Mouse (Mus musculus) forebrain, embryonic 13.5 days (tissue): Measurements from ENCODE around the gene Car5a. TPM values are rescaled to one million over a fixed set of nuclear protein-coding genes. Genes with fewer than 3 reads are reported as not detected.

ENCODE experiments used
- ATAC-seq: fragments of 200-750 bp; cut with Nextera tagmentation; 2 replicates; pipeline ENCODE4 v1.8.0; 2017
- H3K27ac ChIP-seq: fragments of 300-500 bp; sonication (generic); 2 replicates; pipeline ENCODE4 v1.5.1; 2015; ENCODE audit warnings: inconsistent platforms, mild to moderate bottlenecking, moderate library complexity
- H3K27me3 ChIP-seq: fragments of 300-500 bp; sonication (generic); 2 replicates; pipeline ENCODE4 v1.6.1; 2015; ENCODE audit warnings: mild to moderate bottlenecking, inconsistent platforms
- H3K36me3 ChIP-seq: fragments of 300-500 bp; sonication (generic); 2 replicates; pipeline ENCODE4 v1.6.1; 2015; ENCODE audit warnings: mild to moderate bottlenecking, inconsistent platforms; ENCODE audit not compliant: poor library complexity, severe bottlenecking
- H3K4me1 ChIP-seq: fragments of 300-500 bp; sonication (generic); 2 replicates; pipeline ENCODE4 v1.6.1; 2015; ENCODE audit warnings: inconsistent platforms
- H3K4me2 ChIP-seq: fragments of 300-500 bp; sonication (generic); 2 replicates; pipeline ENCODE4 v1.6.1; 2015; ENCODE audit warnings: inconsistent platforms, mild to moderate bottlenecking, moderate library complexity
- H3K4me3 ChIP-seq: fragments of 300-500 bp; sonication (generic); 2 replicates; pipeline ENCODE4 v1.5.1; 2015; ENCODE audit warnings: mild to moderate bottlenecking, inconsistent platforms
- H3K9ac ChIP-seq: fragments of 300-500 bp; sonication (generic); 2 replicates; pipeline ENCODE4 v1.6.1; 2015; ENCODE audit warnings: mild to moderate bottlenecking, inconsistent platforms
- H3K9me3 ChIP-seq: fragments of 300-500 bp; sonication (generic); replicated peaks from 2 replicates; pipeline ENCODE4 v1.6.1; 2016; ENCODE audit warnings: inconsistent platforms
- WGBS: fragments of 180-500 bp; shearing (Covaris S2); methylation state at CpG from one replicate; pipeline ENCODE4 v1.1.7; 2015; 5-methylcytosine and 5-hydroxymethylcytosine counted together
- polyA plus RNA-seq: library from polyadenylated mRNA; unstranded; fragments of >200 nt; fragmentation: Nextera tagmentation; extraction: Ambion mirVana; gene quantifications from 2 replicates; pipeline ENCODE4 v1.2.1, GENCODE M21; 2015

Car5a gene
- polyA plus RNA-seq, 1 experiment from 2014 or later, result not detected

DNA sequence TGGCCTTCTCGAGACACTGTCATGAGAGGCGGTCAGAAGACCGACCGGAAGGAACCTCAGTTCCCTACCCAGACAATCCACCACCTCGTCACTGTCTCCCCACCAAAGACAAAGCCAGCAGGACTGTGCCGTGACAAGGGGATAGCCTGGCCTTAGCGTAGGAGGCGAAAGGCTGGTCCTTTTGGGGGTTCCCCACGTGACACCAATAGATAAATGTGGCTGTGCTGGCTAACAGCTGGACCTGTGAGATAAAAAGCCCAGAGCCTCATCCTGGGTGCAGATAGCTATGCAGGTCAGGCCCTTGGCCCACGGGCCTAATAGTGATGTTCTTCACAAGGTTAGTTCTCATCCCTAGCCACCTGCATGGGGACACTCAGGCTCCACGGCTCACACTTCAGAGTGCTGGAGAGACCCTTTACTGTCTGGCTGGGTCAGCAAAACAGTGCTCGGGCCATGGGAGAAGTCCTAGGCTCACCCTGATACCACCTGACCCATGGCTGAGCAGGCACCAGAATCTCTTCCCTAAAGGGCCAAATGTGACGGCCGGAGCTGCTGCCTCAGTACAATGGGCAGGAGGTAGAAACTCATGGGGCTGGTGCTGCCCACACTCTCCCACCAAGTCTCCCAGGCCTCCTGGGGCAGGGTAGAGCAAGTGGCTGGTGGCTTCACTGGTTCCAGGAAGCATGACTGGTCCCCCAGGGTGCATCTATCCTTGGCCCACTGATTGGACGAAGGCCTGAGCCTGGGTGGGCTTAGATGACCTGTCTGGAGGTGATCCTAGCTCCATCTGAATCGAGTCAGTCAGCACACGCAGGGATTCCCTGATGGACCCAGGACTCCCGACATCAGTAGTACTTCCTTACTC lies 45.3 kb downstream of the Car5a start:
- no peak for ATAC-seq
- 57% methylated on average over 18 of the region's 18 CpGs for WGBS
- Histone ChIP-seq H3K9me3 (no peaks in the 10 kb centered on the region), H3K9ac (0 out of 2 replicates have a peak overlapping the region, but pooled peaks have one; percentile 58), H3K27me3 (no peaks in the 10 kb centered on the region), H3K4me2 (peak overlapping the region; percentile 7; the same call in 1 of the 2 replicates), H3K4me3 (no peak overlapping the region), H3K4me1 (peaks cover 60% of the 10 kb centered on the region), H3K36me3 (peaks cover 8% of the 10 kb centered on the region; the same call in 1 of the 2 replicates), H3K27ac (peak overlapping the region; percentile 97; the same call in 1 of the 2 replicates)

DNA sequence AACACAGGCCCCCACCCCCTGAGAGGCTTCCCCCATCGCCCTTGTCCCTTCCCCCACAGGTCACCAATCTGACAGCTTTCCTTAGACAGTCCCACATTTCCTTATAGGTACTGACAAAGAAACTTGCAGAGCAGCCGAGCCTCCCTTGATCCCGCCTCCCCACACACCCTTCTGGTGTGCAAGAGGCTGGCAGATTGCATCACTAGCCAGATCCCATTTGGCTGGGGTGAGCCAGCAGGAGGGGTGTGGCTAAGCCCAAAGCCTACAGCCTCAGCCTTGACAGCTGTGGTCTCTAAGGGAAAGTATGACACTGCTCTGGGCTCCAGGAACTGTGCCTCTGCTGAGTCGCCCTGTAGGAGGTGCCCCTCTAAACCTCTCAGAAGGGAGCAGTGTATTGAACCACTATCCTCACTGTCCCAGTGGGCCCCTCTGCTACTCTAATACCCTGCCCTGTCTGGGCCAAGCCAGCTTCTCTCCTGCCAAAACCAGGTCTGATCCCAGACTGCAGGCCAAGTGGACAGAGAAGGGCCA lies 46.2 kb downstream of the Car5a start:
- Histone ChIP-seq H3K4me2 (peak overlapping the region; percentile 49), H3K36me3 (peaks cover 12% of the 10 kb centered on the region; the same call in 1 of the 2 replicates), H3K4me1 (peaks cover 51% of the 10 kb centered on the region), H3K9me3 (no peaks in the 10 kb centered on the region), H3K27me3 (no peaks in the 10 kb centered on the region), H3K4me3 (no peak overlapping the region), H3K9ac (peak overlapping the region; percentile 58), H3K27ac (peak overlapping the region; percentile 97)
- peak; percentile 94 for ATAC-seq
- WGBS, result 2% methylated on average over 4 of the region's 4 CpGs

- H3K4me1 ChIP-seq, result peaks cover 51% of the 10 kb centered on the region
- 8% methylated on average over 7 of the region's 7 CpGs for WGBS
- peak overlapping the region; percentile 58 for H3K9ac ChIP-seq
- H3K27ac ChIP-seq, result peak overlapping the region; percentile 97
- no peaks in the 10 kb centered on the region for H3K9me3 ChIP-seq
- H3K27me3 ChIP-seq, result no peaks in the 10 kb centered on the region
- H3K36me3 ChIP-seq, result peaks cover 12% of the 10 kb centered on the region
- ATAC-seq, result peak; percentile 63
- H3K4me3 ChIP-seq, result no peak overlapping the region
- H3K4me2 ChIP-seq, result peak overlapping the region; percentile 49
Measured at GRCm38 (mm10) chr8:121897871-121898381, 46.8 kb downstream of the Car5a start.

DNA sequence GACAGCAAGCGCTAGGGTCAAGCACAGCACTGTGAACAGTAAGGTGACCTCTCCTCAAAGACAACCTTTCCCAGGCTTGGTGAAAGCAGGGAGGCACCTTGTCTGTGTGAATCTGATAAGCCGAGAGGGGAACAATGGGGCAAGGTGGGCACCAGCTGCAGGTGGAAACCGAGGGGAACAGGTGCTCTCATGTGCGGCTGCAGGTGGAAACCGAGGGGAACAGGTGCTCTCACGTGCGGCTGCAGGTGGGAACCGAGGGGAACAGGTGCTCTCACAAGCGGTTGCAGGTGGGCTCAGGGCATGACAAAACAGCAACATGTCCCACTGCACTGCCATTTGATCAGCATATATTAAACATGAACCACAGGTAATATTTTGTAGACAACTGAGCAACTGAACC lies 47.5 kb downstream of the Car5a start:
- no peak for ATAC-seq
- Histone ChIP-seq H3K36me3 (peaks cover 12% of the 10 kb centered on the region), H3K9me3 (no peaks in the 10 kb centered on the region), H3K27me3 (no peaks in the 10 kb centered on the region), H3K9ac (0 out of 2 replicates have a peak overlapping the region, but pooled peaks have one; percentile 58), H3K4me3 (no peak overlapping the region), H3K27ac (peak overlapping the region; percentile 97), H3K4me2 (no peak overlapping the region), H3K4me1 (peaks cover 48% of the 10 kb centered on the region)
- WGBS, result 89% methylated on average over 9 of the region's 9 CpGs

DNA sequence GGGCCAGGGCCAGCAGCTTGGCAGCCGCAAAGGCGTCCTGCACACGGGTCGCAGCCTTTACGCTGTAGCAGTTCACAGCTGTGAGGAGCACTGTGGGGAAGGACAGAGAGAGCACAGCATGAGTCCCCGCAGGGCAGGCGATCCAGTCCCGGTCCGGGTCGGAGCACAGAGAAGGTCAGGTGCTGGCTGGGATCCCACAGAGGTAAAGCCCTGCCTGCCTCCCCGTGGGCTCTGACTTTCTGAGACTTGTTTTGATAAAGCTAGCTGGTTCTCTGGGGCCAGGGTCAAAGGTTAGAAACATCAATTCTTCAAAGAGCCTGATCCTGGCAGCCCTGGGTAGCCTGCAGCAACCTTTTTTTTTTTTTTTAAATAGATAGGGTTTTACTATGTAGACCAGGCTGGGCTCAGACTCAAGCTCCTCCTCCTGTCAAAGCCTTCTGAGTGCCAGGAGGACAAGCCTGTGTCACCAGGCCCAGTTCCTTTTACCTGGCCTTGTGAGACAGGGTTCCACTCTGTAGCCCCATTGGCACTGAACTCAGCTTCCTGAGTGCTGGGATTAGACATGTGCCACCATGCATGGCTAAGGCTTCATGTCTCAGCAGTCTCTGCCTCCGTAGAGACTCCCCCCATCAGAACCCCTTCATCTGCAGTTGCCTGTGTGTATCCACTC lies 48.1 kb downstream of the Car5a start:
- Histone ChIP-seq H3K4me3 (no peak overlapping the region), H3K4me1 (peaks cover 42% of the 10 kb centered on the region), H3K4me2 (no peak overlapping the region), H3K36me3 (peaks cover 12% of the 10 kb centered on the region), H3K9ac (no peak overlapping the region), H3K9me3 (no peaks in the 10 kb centered on the region), H3K27me3 (no peaks in the 10 kb centered on the region), H3K27ac (peak overlapping the region; percentile 97; the same call in 1 of the 2 replicates)
- WGBS, result 42% methylated on average over 12 of the region's 12 CpGs
- no peak for ATAC-seq

- H3K9ac ChIP-seq, result no peak overlapping the region
- H3K4me3 ChIP-seq, result no peak overlapping the region
- 74% methylated on average over 7 of the region's 7 CpGs for WGBS
- no peaks in the 10 kb centered on the region for H3K27me3 ChIP-seq
- H3K4me2 ChIP-seq, result no peak overlapping the region
- no peak for ATAC-seq
- no peak overlapping the region for H3K27ac ChIP-seq
- peaks cover 12% of the 10 kb centered on the region for H3K36me3 ChIP-seq
- peaks cover 41% of the 10 kb centered on the region for H3K4me1 ChIP-seq
- no peaks in the 10 kb centered on the region for H3K9me3 ChIP-seq
Measured at GRCm38 (mm10) chr8:121895910-121896309, 48.8 kb downstream of the Car5a start.

DNA sequence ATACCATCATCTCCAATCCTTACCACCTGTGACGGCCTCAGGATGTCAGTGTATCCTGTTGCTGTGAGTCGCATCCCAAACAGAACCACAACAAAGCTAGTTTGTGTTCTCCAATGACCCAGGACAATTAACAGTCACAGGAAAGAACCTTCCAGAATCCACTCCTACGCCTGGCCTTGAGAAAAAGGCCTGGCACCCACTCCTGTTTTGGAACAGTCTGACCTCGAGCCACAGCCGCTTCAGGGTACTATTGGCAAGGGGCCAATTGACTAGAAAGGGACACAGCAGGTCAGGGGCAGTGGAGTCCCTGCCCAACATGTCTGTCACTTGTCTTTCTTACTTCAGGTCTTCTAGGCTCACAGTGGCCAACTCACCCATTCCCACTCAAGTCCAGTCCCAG lies 51.8 kb downstream of the Car5a start:
- peaks cover 21% of the 10 kb centered on the region for H3K4me1 ChIP-seq
- no peaks in the 10 kb centered on the region for H3K27me3 ChIP-seq

DNA sequence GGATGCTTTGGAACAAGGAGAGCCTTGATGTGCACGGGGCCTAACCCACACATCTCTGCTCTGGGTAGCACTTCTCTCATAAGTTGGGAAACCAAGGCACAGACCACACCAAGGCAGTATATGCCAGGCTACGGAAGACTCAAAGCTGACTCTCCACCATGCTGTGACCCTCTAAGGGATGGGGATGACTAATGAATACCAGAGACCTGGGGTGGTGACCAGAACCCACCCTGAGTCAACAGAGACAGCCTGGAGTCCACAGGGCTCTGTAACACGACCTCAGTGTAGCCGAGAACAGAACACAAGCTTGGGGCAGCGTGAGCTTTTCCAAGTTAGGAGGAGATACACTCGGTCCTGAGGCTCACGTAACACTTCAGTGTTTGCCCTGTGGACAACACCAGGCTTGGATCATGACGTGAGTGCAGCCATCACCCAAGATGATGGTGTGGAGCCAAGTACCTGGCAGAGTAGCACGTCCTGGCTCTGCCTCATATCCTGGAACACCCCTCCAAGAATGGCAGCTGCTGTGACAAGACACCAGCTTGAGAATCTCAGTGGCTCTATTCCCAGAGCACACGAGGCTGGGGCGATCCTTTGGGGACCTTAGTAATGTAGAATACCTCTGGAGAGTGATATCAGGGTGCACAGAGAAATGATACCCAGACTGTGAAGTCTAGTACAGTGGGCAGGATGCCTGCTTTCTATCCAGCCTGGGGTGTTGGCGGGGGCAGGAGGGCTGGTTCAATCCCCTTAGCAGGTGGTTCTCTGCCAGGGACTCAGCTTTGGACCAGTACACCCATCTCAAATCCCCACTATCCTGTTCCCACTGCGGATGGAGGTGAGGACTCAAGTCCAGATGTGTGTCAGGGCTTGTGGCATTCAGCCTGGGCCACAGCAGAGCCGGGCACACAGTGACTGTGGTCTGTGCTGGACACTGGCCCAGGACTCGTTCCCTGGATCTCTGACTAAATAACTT lies 54.6 kb downstream of the Car5a start:
- Histone ChIP-seq H3K9ac (no peak overlapping the region), H3K4me3 (no peak overlapping the region), H3K4me2 (no peak overlapping the region), H3K36me3 (peaks cover 45% of the 10 kb centered on the region), H3K27ac (no peak overlapping the region), H3K27me3 (no peaks in the 10 kb centered on the region), H3K9me3 (no peaks in the 10 kb centered on the region), H3K4me1 (no peaks in the 10 kb centered on the region)
- no peak for ATAC-seq
- WGBS, result 87% methylated on average over 15 of the region's 15 CpGs

More for the DNA sequence above, 51.8 kb downstream of the Car5a start:
- H3K9me3 ChIP-seq, result no peaks in the 10 kb centered on the region
- H3K9ac ChIP-seq, result no peak overlapping the region
- no peak overlapping the region for H3K4me3 ChIP-seq
- H3K4me2 ChIP-seq, result no peak overlapping the region
- no peak overlapping the region for H3K27ac ChIP-seq
- peaks cover 21% of the 10 kb centered on the region for H3K36me3 ChIP-seq
- no peak for ATAC-seq
- 78% methylated on average over 5 of the region's 5 CpGs for WGBS

- 97% methylated on average over 1 of the region's 1 CpGs for WGBS
Measured at GRCm38 (mm10) chr8:121889317-121889716, 55.4 kb downstream of the Car5a start.

DNA sequence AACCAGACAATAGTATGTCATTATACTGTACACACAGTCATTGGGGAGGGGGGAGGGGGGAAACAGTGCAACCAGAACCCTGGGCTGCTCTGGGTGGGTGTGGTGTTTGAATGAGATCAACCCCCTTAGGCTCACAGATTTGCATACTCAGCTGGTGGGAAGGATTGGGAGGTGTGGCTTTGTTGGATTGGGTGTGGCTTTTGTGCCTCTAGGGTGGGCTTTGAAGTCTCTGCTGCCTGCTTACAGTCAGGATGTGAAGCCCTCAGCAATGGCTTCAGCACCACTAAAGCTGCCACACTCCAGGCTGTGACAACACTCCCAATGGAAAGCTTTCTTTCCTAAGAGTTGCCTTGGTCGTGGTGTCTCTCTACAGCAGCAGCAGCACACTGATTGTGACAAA lies 57.2 kb downstream of the Car5a start:
- Histone ChIP-seq H3K9ac (no peak overlapping the region), H3K36me3 (peaks cover 61% of the 10 kb centered on the region)
- ATAC-seq, result no peak

More at GRCm38 (mm10) chr8:121889317-121889716, 55.4 kb downstream of the Car5a start:
- H3K27ac ChIP-seq, result no peak overlapping the region
- peaks cover 47% of the 10 kb centered on the region for H3K36me3 ChIP-seq
- no peak overlapping the region for H3K4me3 ChIP-seq
- no peak overlapping the region for H3K4me2 ChIP-seq
- H3K9ac ChIP-seq, result no peak overlapping the region
- no peaks in the 10 kb centered on the region for H3K9me3 ChIP-seq
- H3K27me3 ChIP-seq, result no peaks in the 10 kb centered on the region
- ATAC-seq, result no peak
- H3K4me1 ChIP-seq, result no peaks in the 10 kb centered on the region

GRCm38 (mm10) chr8:121885433-121885832 lies 59.3 kb downstream of the Car5a start:
- 85% methylated on average over 6 of the region's 6 CpGs for WGBS
- H3K4me3 ChIP-seq, result no peak overlapping the region

More for the DNA sequence above, 57.2 kb downstream of the Car5a start:
- no peak overlapping the region for H3K4me3 ChIP-seq
- WGBS, result 83% methylated on average over 1 of the region's 1 CpGs
- no peaks in the 10 kb centered on the region for H3K4me1 ChIP-seq
- H3K9me3 ChIP-seq, result no peaks in the 10 kb centered on the region
- H3K27me3 ChIP-seq, result no peaks in the 10 kb centered on the region
- no peak overlapping the region for H3K4me2 ChIP-seq
- no peak overlapping the region for H3K27ac ChIP-seq

More at GRCm38 (mm10) chr8:121885433-121885832, 59.3 kb downstream of the Car5a start:
- ATAC-seq, result no peak
- Histone ChIP-seq H3K27ac (no peak overlapping the region), H3K36me3 (peaks cover 73% of the 10 kb centered on the region), H3K4me2 (no peak overlapping the region), H3K9me3 (no peaks in the 10 kb centered on the region), H3K27me3 (no peaks in the 10 kb centered on the region), H3K9ac (no peak overlapping the region), H3K4me1 (no peaks in the 10 kb centered on the region)
